9 mouse cellular contexts compared by ENCODE assay signal in the genomic region with DNA sequence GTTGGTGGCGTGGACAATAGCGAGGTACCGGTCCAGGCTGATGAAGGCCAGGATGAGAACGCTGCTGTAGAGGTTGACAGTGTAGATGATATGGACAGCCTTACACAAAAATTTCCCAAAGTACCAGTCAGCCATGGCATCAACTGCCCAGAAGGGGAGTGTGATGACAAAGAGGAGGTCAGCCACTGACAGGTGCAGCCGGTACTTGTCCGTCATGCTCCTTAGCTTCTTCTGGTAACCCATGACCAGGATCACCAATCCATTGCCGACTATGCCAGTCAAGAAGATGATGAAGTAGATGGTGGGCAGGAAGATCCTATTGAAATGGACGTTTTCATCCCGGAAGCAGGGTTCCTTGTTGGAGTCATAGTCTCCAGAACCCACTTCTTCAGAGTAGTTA. TPM values are rescaled to one million over a fixed set of nuclear protein-coding genes. Genes with fewer than 3 reads are reported as not detected.
DNase-seq lines count a peak whose midpoint lies in the region; ATAC-seq and TF ChIP-seq lines count a peak whose summit lies in the region.
"Had no signal": no experiment of that assay in that cellular context is flagged by ENCODE, and none has a peak within 500 bp of the region (broad histone marks: within the 10 kb centered on the region; RNA-seq: fewer than 3 reads in every experiment).

No protein-coding gene starts in this region.

- no peak for TF ChIP-seq CTCF in gastrocnemius, adult 2 months (IDR thresholded peaks at IDR 0.05)
- TF ChIP-seq CTCF in hindbrain, postnatal 0 days (IDR thresholded peaks at IDR 0.05; ENCODE audit: low read depth): no peak

- H3K4me2 ChIP-seq in lung, embryonic 16.5 days (ENCODE audit: low read depth, low read length): peak overlapping the region; percentile 88
- H3K4me2 ChIP-seq in hindbrain, postnatal 0 days (ENCODE audit: low read depth, low read length): peak overlapping the region; percentile 93
- H3K4me2 ChIP-seq in stomach, embryonic 16.5 days (ENCODE audit: low read depth, low read length): peak overlapping the region; percentile 94; the same call in 1 of the 2 replicates

- H3K4me1 ChIP-seq in lung, embryonic 16.5 days (replicated peaks; ENCODE audit: control insufficient read depth, insufficient read depth, low read length): peaks cover 20% of the 10 kb centered on the region
- peaks cover 12% of the 10 kb centered on the region; the same call in 1 of the 2 replicates for H3K4me1 ChIP-seq in hindbrain, postnatal 0 days (ENCODE audit: insufficient read depth, low read length)
- peaks cover 28% of the 10 kb centered on the region for H3K4me1 ChIP-seq in stomach, embryonic 16.5 days (ENCODE audit: control insufficient read depth, insufficient read depth, low read length)

- no peak for ATAC-seq in lung, embryonic 16.5 days (ENCODE audit: low read depth)
- no peak for ATAC-seq in hindbrain, postnatal 0 days
- ATAC-seq in stomach, embryonic 16.5 days (ENCODE audit: insufficient read depth, low FRiP score): no peak

- H3K9ac ChIP-seq in lung, embryonic 16.5 days (ENCODE audit: low read length): no peak overlapping the region
- peak overlapping the region; percentile 25 for H3K9ac ChIP-seq in hindbrain, postnatal 0 days (replicated peaks; ENCODE audit: low read length)
- H3K9ac ChIP-seq in stomach, embryonic 16.5 days (ENCODE audit: low read length): no peak overlapping the region

- WGBS in lung, embryonic 16.5 days: 89% methylated on average over 9 of the region's 9 CpGs
- WGBS in hindbrain, postnatal 0 days: 34% methylated on average over 9 of the region's 9 CpGs
- 81% methylated on average over 9 of the region's 9 CpGs for WGBS in stomach, embryonic 16.5 days

- DNase-seq in gastrocnemius, adult 2 months: no peak
- no peak for DNase-seq in gastrocnemius, postnatal 36 days
- no peak for DNase-seq in lung, postnatal 10 days
- DNase-seq in hindbrain, postnatal 0 days (ENCODE audit: low spot score): no peak
- DNase-seq in spleen, postnatal 36 days (ENCODE audit: low spot score in 2 of 2): no peak
- no peak for DNase-seq in cerebellum, postnatal 25 days
- DNase-seq: kidney, postnatal 14 days had no signal

- H3K27me3 ChIP-seq in lung, embryonic 16.5 days (ENCODE audit: control insufficient read depth, insufficient read depth, low read depth, low read length): no peaks in the 10 kb centered on the region
- H3K27me3 ChIP-seq in hindbrain, postnatal 0 days (ENCODE audit: insufficient read depth, low read length): no peaks in the 10 kb centered on the region
- H3K27me3 ChIP-seq in stomach, embryonic 16.5 days (ENCODE audit: control insufficient read depth, insufficient read depth, low read length): no peaks in the 10 kb centered on the region

- H3K36me3 ChIP-seq in lung, embryonic 16.5 days (ENCODE audit: control insufficient read depth, insufficient read depth, low read length): peaks cover 3% of the 10 kb centered on the region
- no peaks in the 10 kb centered on the region for H3K36me3 ChIP-seq in hindbrain, postnatal 0 days (ENCODE audit: insufficient read depth, low read length)
- H3K36me3 ChIP-seq in stomach, embryonic 16.5 days (ENCODE audit: control insufficient read depth, insufficient read depth, low read length): peaks cover 8% of the 10 kb centered on the region; the same call in 1 of the 2 replicates

- H3K9me3 ChIP-seq in lung, embryonic 16.5 days (ENCODE audit: control insufficient read depth, low read length): no peaks in the 10 kb centered on the region
- H3K9me3 ChIP-seq in hindbrain, postnatal 0 days (ENCODE audit: low read length): no peaks in the 10 kb centered on the region
- H3K9me3 ChIP-seq in stomach, embryonic 16.5 days (replicated peaks; ENCODE audit: control insufficient read depth, low read length): no peaks in the 10 kb centered on the region

- intact Hi-C loops in gastrocnemius, adult 2 months (cut with DNase I): no loop called here
- intact Hi-C loops in gastrocnemius, postnatal 36 days (cut with DNase I): no loop called here

- H3K27ac ChIP-seq in gastrocnemius, adult 2 months: no peak overlapping the region
- no peak overlapping the region for H3K27ac ChIP-seq in lung, embryonic 16.5 days (ENCODE audit: low read length)
- H3K27ac ChIP-seq in hindbrain, postnatal 0 days: no peak overlapping the region
- H3K27ac ChIP-seq in stomach, embryonic 16.5 days (ENCODE audit: low read length): no peak overlapping the region

- peak overlapping the region; percentile 86 for H3K4me3 ChIP-seq in gastrocnemius, adult 2 months
- H3K4me3 ChIP-seq in lung, embryonic 16.5 days (ENCODE audit: low read length): peak overlapping the region; percentile 75
- peak overlapping the region; percentile 67 for H3K4me3 ChIP-seq in hindbrain, postnatal 0 days (ENCODE audit: low read length)
- peak overlapping the region; percentile 68 for H3K4me3 ChIP-seq in stomach, embryonic 16.5 days (replicated peaks; ENCODE audit: low read length)

RNA-seq across cellular contexts. Expression of a gene that starts 2.6 kb away (rescaled TPM):
- 1 to 10 TPM; 1.1 to 1.9 TPM for total RNA-seq in gastrocnemius, adult 2 months (2021)
- total RNA-seq in gastrocnemius, postnatal 36 days (2021): 1 to 10 TPM; 3.2 to 3.5 TPM
- polyA plus RNA-seq in lung, embryonic 16.5 days (2015; fragmentation: Nextera tagmentation; extraction: Ambion mirVana): 9.0 and 9.1 TPM in 2 replicates
- 76.1 and 95.8 TPM in 2 replicates for total RNA-seq in hindbrain, postnatal 0 days (2014; rRNA removed)
- polyA plus RNA-seq in hindbrain, postnatal 0 days (2015; fragmentation: Nextera tagmentation; extraction: Ambion mirVana): 5.1 and 5.2 TPM in 2 replicates
- polyA plus RNA-seq in stomach, embryonic 16.5 days (2015; fragmentation: Nextera tagmentation; extraction: Ambion mirVana): 6.1 and 7.6 TPM in 2 replicates

Comparison
In these comparisons a context has a peak if more than half of its experiments do, and no peak if none do; other contexts are left out.
1. RNA of a gene that starts 2.6 kb away (total RNA-seq): 76.1 to 95.8 TPM in hindbrain, postnatal 0 days; 3.2 to 3.5 TPM in gastrocnemius, postnatal 36 days and 1.1 to 1.9 TPM in gastrocnemius, adult 2 months; every median in the first group is over 10 times any median in the second.
2. Peak in every context shown above with its lines, with median percentiles within 50 percentile points of each other: H3K4me3 ChIP-seq and H3K4me2 ChIP-seq.